Mouse (Mus musculus) ES-E14 (cell line): ENCODE measurements around the gene Gpr107. TPM values are rescaled to one million over a fixed set of nuclear protein-coding genes. Genes with fewer than 3 reads are reported as not detected.

Experiments
- DNase-seq: peaks from one replicate; pipeline ENCODE4 v3.0.0-alpha.2; 2013; ENCODE audit warnings: low read depth, low spot score
- H3K27ac ChIP-seq: 2 replicates; pipeline ENCODE4 v1.5.1; 2012; ENCODE audit warnings: low read depth, mild to moderate bottlenecking, low read length, moderate library complexity, mixed read lengths; ENCODE audit not compliant: poor library complexity, insufficient read depth, severe bottlenecking
- H3K36me3 ChIP-seq: 2 replicates; pipeline ENCODE4 v1.6.1; 2012; ENCODE audit warnings: mild to moderate bottlenecking, low read length, moderate library complexity, mixed read lengths; ENCODE audit not compliant: control insufficient read depth, poor library complexity, insufficient read depth, severe bottlenecking
- H3K4me1 ChIP-seq, 2 experiments: fragments of 150-350 bp in 1 of 2; sonication (generic) in 1 of 2; 2 replicates each; pipeline ENCODE4 v1.6.1; 2012; ENCODE audit warnings: low read length in 2 of 2, mild to moderate bottlenecking in 1 of 2, mixed read lengths in 1 of 2; ENCODE audit not compliant: control insufficient read depth in 2 of 2, insufficient read depth in 2 of 2, poor library complexity in 1 of 2
- H3K4me3 ChIP-seq, 2 experiments: fragments of 150-350 bp in 1 of 2; sonication (generic) in 1 of 2; 2 replicates each; pipeline ENCODE4 v1.5.1; 2012; ENCODE audit warnings: low read length in 2 of 2, low read depth in 1 of 2, mild to moderate bottlenecking in 1 of 2, mixed read lengths in 1 of 2; ENCODE audit not compliant: insufficient read depth in 1 of 2, poor library complexity in 1 of 2, severe bottlenecking in 1 of 2
- H3K9ac ChIP-seq: 2 replicates; pipeline ENCODE4 v1.6.1; 2012; ENCODE audit warnings: low read depth, mild to moderate bottlenecking, low read length, mixed read lengths; ENCODE audit not compliant: poor library complexity, insufficient read depth, severe bottlenecking
- H3K9me3 ChIP-seq: fragments of 150-350 bp; sonication (generic); 2 replicates; pipeline ENCODE4 v1.6.1; 2012; ENCODE audit warnings: low read depth, mild to moderate bottlenecking, low read length; ENCODE audit not compliant: control insufficient read depth, insufficient read depth
- CHD2 ChIP-seq: IDR thresholded peaks from 2 replicates; pipeline ENCODE4 v1.6.1; 2014; ENCODE audit warnings: mild to moderate bottlenecking, low read depth, low read length, inconsistent platforms
- HCFC1 ChIP-seq: IDR thresholded peaks from 2 replicates; pipeline ENCODE4 v1.6.1; 2012; ENCODE audit warnings: low read length, inconsistent platforms, borderline replicate concordance; ENCODE audit not compliant: insufficient read depth
- MAFK ChIP-seq: IDR thresholded peaks from 2 replicates; pipeline ENCODE4 v1.6.1; 2014; ENCODE audit warnings: mild to moderate bottlenecking, low read depth, low read length, inconsistent platforms; ENCODE audit not compliant: insufficient read depth
- ZC3H11A ChIP-seq: IDR thresholded peaks from 2 replicates; pipeline ENCODE4 v1.6.1; 2012; ENCODE audit warnings: low read depth, mild to moderate bottlenecking, inconsistent platforms, low read length, borderline replicate concordance
- ZNF384 ChIP-seq: IDR thresholded peaks from 2 replicates; pipeline ENCODE4 v1.6.1; 2012; ENCODE audit warnings: low read depth, low read length, inconsistent platforms
- in situ Hi-C, 2 experiments: fragments of 600-800 bp; cut with MboI; formaldehyde crosslinking; loops; one replicate each; pipeline ENCODE4 v1.15.1; 2025; ENCODE audit warnings: low sequenced_read_pairs in 2 of 2, inconsistent platforms in 1 of 2; ENCODE audit not compliant: unreplicated experiment in 2 of 2
- total RNA-seq: library from RNA; depleted of rRNA; stranded (reverse); fragments of 300-350 nt; gene quantifications from 2 replicates; pipeline ENCODE4 v1.2.3, GENCODE M21; 2012; rRNA removed

Gene Gpr107
- total RNA-seq = 111 and 156 TPM in 2 replicates

DNA sequence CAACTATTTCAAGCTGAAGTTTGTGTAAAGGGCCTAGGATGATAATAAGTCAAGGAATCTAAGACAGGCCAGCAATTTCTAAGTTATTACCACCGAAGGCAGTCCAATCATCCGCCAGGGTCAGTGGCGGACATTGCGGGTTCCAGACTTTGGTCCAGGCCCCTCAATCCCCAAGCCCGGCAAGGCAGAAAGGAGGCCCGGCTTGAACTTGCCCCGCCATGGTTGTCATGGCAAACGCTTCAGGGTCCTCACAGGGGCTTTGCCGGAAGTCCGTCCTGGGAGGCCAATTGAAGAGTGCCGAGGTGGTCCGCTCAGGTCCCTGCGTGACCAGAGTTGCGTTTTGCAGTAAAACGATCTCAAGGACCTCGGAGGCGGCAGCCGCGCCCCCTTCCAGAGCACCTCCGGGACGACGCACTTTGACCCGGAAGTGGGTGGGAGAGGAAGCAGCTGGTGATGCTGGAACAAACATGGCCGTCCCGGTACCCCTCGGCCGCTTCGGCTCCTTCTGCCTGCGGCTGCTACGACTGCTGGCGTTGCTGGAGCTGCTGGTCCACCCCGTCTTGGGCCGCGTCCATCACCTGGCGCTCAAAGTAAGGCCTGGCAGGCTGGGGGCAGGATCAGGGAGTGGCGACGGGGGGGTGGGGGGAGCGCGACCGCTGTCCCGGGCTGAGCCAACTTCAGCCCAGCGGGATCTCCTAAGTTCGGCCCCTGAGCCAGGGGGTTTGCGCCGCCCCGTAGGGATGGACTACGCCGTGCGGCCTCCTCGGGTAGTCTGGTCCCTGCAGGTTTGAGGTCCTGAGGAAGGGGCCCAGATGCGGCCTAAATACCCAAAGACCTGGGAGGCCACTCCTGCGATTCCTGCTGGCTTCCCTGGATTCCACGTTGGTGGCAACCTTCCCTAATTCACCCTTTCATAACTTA is at the start of gene Gpr107:
TSS of gene Gpr107 (plus strand) at position 425 of the 921 bp plus-strand sequence.
- Histone ChIP-seq H3K36me3 (no peaks in the 10 kb centered on the region), H3K9ac (peak within 1 kb of the TSS; percentile 93), H3K27ac (peak within 1 kb of the TSS; percentile 77), H3K9me3 (no peaks in the 10 kb centered on the region), H3K4me3 (peak within 1 kb of the TSS; percentile 97 to 99), H3K4me1 (0 out of 4 replicates have a peak, but pooled peaks cover 0 to under 1% of the 10 kb centered on the region in 2 experiments)
- TF ChIP-seq ZNF384 (no peak), HCFC1 (peak; percentile 62)
- DNase-seq = peak; percentile 64
- in situ Hi-C loops = no loop called here

DNA sequence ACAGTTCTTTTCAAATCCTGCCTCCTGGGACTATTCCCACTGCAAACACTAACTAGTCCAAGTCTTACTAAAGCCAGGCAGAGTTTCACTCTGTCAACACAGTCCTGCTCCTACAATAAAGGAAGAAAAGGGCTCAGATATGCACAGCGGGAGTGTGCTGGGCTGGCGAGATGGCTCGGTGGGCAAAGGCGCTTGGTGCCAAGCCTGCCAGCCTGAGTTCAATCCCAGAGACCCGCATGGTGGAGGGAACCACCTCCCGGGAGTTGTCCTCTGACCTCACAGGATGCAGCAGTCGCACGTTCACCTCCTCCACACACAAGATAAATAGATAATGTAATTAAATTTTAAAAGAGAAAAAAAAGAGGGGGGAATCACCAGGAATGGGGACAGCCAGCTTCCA is 48.8 kb upstream of the Gpr107 start:
- no peak for TF ChIP-seq MAFK
- no peak for TF ChIP-seq CHD2
- no peak for TF ChIP-seq ZC3H11A
- no peak for TF ChIP-seq HCFC1
- no peak for TF ChIP-seq ZNF384
- H3K4me1 ChIP-seq = peaks cover 7 to 29% of the 10 kb centered on the region in 2 experiments

DNA sequence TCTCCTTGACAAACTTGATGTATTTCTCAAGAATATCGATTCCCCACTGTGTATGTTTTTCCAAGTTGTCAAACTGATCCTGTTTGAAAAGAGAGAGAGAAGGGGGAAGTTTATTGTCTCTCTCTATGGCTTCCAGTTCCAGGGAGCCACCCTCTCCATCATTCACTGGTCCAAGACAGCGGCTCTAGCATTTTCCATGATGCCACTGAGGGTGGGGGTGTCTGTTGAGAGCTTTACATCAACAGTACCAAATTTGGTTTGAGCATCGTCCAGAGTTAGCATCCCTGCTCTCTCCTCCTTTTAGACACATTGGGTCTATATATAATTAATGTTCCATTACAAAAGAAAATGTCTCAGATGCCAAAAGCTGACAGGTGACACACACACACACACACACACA is 46.8 kb upstream of the Gpr107 start:
- H3K27ac ChIP-seq = no peak overlapping the region
- H3K9me3 ChIP-seq = no peaks in the 10 kb centered on the region
- TF ChIP-seq ZNF384 = no peak
- TF ChIP-seq ZC3H11A = no peak
- TF ChIP-seq MAFK = no peak
- TF ChIP-seq CHD2 = no peak
- no peak for TF ChIP-seq HCFC1
- H3K4me1 ChIP-seq = peaks cover 7 to 27% of the 10 kb centered on the region in 2 experiments
- no peak for DNase-seq
- H3K4me3 ChIP-seq = no peak overlapping the region
- in situ Hi-C loops = no loop called here
- H3K36me3 ChIP-seq = peaks cover 3% of the 10 kb centered on the region; the same call in 1 of the 2 replicates
- H3K9ac ChIP-seq = no peak overlapping the region

More for the DNA sequence above, 48.8 kb upstream of the Gpr107 start:
- H3K9me3 ChIP-seq = no peaks in the 10 kb centered on the region
- H3K27ac ChIP-seq = no peak overlapping the region
- H3K4me3 ChIP-seq = no peak overlapping the region
- in situ Hi-C loops = no loop called here
- no peak overlapping the region for H3K9ac ChIP-seq
- H3K36me3 ChIP-seq = peaks cover 7% of the 10 kb centered on the region; the same call in 1 of the 2 replicates
- no peak for DNase-seq

DNA sequence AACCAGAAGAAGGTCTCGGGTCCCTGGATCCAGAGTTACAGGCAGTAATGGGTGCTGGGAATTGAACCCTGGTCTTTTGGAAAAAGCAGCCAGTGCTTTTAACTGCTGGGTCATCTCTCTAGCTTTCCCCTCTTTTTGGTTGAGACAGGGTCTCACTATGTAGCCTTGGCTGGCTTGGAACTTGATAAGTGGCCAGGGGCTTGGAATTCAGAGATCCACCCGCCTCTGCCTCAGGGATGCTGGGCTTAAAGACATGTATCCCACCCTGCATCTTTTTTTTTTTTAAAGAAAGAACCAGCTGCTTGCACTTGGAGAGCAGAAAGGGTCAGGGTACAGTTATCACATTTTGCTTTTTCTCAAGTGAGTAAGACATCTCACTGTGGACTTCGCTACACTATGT is 46.1 kb upstream of the Gpr107 start:
- DNase-seq = no peak
- TF ChIP-seq ZC3H11A (no peak), HCFC1 (no peak), MAFK (no peak), CHD2 (no peak), ZNF384 (no peak)
- peaks cover 3% of the 10 kb centered on the region; the same call in 1 of the 2 replicates for H3K36me3 ChIP-seq
- no peak overlapping the region for H3K27ac ChIP-seq
- no peak overlapping the region for H3K9ac ChIP-seq
- in situ Hi-C loops = no loop called here
- H3K4me1 ChIP-seq = peaks cover 12 to 27% of the 10 kb centered on the region in 2 experiments
- no peaks in the 10 kb centered on the region for H3K9me3 ChIP-seq
- H3K4me3 ChIP-seq = no peak overlapping the region
